Mouse (Mus musculus) limb, embryonic 11.5 days (tissue): ENCODE data around the gene Ifna6. TPM values are rescaled to one million over a fixed set of nuclear protein-coding genes. Genes with fewer than 3 reads are reported as not detected.
"Not testable (repeated sequence)": the region's sequence is repeated elsewhere in the genome, so short reads cannot be mapped to it uniquely, and the experiment has no call there.

Source experiments
- ATAC-seq: fragments of 200-750 bp; cut with Nextera tagmentation; 2 replicates; pipeline ENCODE4 v1.8.0; 2017; ENCODE audit warnings: low read depth; ENCODE audit not compliant: insufficient number of reproducible peaks, low FRiP score, low TSS enrichment
- DNase-seq: peaks from one replicate; pipeline ENCODE4 v3.0.0-alpha.2; 2015; ENCODE audit warnings: low spot score
- H3K27ac ChIP-seq: fragments of 300-500 bp; sonication (generic); replicated peaks from 2 replicates; pipeline ENCODE4 v1.5.1; 2014; ENCODE audit warnings: low read depth, mild to moderate bottlenecking, low read length
- H3K27me3 ChIP-seq: fragments of 300-500 bp; sonication (generic); 2 replicates; pipeline ENCODE4 v1.6.1; 2014; ENCODE audit warnings: mild to moderate bottlenecking, low read length, mixed read lengths; ENCODE audit not compliant: control insufficient read depth, insufficient read depth
- H3K36me3 ChIP-seq: fragments of 300-500 bp; sonication (generic); 2 replicates; pipeline ENCODE4 v1.6.1; 2014; ENCODE audit warnings: mild to moderate bottlenecking, low read length, moderate library complexity, mixed read lengths; ENCODE audit not compliant: control insufficient read depth, insufficient read depth
- H3K4me1 ChIP-seq: fragments of 300-500 bp; sonication (generic); 2 replicates; pipeline ENCODE4 v1.6.1; 2014; ENCODE audit warnings: low read length, mixed read lengths; ENCODE audit not compliant: control insufficient read depth, insufficient read depth
- H3K4me2 ChIP-seq: fragments of 300-500 bp; sonication (generic); 2 replicates; pipeline ENCODE4 v1.6.1; 2014; ENCODE audit warnings: low read depth, mild to moderate bottlenecking, moderate library complexity; ENCODE audit not compliant: severe bottlenecking
- H3K4me3 ChIP-seq: fragments of 300-500 bp; sonication (generic); 2 replicates; pipeline ENCODE4 v1.5.1; 2014; ENCODE audit warnings: low read depth, low read length
- H3K9ac ChIP-seq: fragments of 300-500 bp; sonication (generic); 2 replicates; pipeline ENCODE4 v1.6.1; 2014; ENCODE audit warnings: mild to moderate bottlenecking, low read length
- H3K9me3 ChIP-seq: fragments of 300-500 bp; sonication (generic); 2 replicates; pipeline ENCODE4 v1.6.1; 2016; ENCODE audit warnings: low read length; ENCODE audit not compliant: control insufficient read depth
- WGBS: fragments of 180-500 bp; shearing (Covaris S2); extraction: QIAGEN DNeasy Blood & Tissue Kit; methylation state at CpG from one replicate; pipeline ENCODE4 v1.1.7; 2014; 5-methylcytosine and 5-hydroxymethylcytosine counted together
- polyA plus RNA-seq: library from polyadenylated mRNA; unstranded; fragments of >200 nt; fragmentation: Nextera tagmentation; extraction: Ambion mirVana; gene quantifications from 2 replicates; pipeline ENCODE4 v1.2.1, GENCODE M21; 2014

Ifna6 gene
- polyA plus RNA-seq = not detected in 2 replicates

DNA sequence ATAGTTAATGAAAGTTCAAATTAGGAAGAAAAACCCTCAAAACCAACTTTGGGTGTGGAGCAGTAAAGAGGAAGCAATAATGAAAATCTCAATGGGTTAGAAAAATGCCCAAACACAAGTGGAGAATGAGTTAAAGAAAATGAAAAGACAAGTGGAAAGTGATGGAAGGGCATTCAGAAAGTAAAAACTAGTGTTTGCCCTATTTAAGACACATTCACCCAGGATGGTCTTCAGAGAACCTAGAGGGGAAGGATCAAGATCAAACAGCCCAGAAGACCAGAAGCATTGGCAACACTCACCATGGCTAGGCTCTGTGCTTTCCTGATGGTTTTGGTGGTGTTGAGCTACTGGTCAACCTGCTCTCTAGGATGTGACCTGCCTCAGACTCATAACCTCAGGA, at the start of gene Ifna6:
Ifna6 (plus strand) TSS at position 301 of the 400 bp plus-strand sequence.
- H3K4me1 ChIP-seq, H3K27me3 ChIP-seq, H3K4me2 ChIP-seq, H3K27ac ChIP-seq, H3K9me3 ChIP-seq, H3K9ac ChIP-seq, H3K36me3 ChIP-seq, H3K4me3 ChIP-seq, DNase-seq, ATAC-seq: not testable (repeated sequence)

DNA sequence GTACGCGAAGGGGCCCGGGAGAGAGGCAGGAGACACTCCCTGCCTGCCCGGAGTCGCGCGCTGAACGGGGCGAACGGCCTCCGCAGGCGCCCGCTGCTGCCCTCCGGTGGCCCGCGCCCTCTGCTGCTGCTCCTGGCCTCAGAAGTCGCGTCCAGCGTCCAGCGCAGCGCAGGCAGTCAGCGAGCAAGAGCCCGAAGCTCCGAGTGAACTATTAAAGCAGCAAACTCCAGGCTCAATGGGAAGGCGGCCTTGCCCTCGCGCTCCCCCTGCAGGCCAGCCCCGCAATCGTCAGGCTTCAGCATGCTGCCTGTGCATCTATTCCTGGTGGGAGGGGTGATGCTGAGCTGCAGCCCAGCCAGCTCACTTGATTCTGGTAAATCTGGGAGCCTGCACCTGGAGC, 47.7 kb upstream of the Ifna6 start, which contains the start of gene Gm13272:
Gm13272 (plus strand) TSS at position 301 of the 400 bp plus-strand sequence.
- not testable (repeated sequence) for H3K9ac ChIP-seq, H3K4me1 ChIP-seq, H3K27ac ChIP-seq, H3K9me3 ChIP-seq, DNase-seq, ATAC-seq, H3K36me3 ChIP-seq, H3K4me2 ChIP-seq, H3K4me3 ChIP-seq, H3K27me3 ChIP-seq
- no CpG with 5 or more reads among the region's 29 CpGs for WGBS

DNA sequence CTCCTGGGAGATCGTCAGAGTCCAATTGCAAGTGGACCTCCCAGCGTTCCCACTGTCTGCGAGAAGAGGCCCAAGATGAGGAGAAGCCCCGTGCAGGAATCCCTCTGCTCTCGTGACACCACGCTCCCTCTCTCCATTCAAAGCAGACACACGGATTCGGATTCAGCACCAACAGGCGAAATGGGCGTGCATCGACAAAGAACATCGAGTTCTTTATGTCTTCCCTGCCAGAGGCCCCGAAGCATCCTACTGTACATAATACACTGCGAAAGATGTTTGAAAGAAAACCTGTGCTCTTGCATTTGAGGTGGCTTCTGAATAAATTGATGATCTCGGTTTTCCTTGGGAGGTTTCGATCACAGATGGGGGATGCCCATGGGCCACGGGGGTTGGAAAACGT, 46.9 kb upstream of the Ifna6 start:
- not testable (repeated sequence) for H3K4me2 ChIP-seq
- WGBS = 37% methylated on average over 15 of the region's 18 CpGs

DNA sequence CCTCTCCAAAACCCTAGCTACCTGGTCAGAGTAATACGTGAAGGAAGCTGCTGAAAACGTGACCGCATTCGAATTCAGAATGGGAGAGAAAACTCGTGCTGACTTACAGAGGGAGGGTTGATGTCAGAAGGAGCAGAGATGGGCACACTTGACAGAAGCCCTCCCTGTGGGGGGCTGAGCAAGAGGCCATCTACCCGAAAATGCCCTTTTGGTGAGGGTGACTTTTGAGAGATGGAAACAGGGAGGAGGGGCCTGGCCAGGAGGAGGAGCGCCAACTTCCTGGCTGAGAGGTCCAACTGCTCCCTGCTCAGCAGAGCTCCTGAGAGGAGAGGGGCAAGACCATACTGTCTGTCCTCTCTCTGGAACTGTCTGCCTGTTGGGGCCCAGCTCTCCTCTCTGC, 45.4 kb upstream of the Ifna6 start, which contains the start of gene Ifnz:
Ifnz (plus strand) TSS at position 301 of the 400 bp plus-strand sequence.
- H3K4me3 ChIP-seq, H3K9me3 ChIP-seq, H3K27me3 ChIP-seq, DNase-seq, H3K9ac ChIP-seq, H3K36me3 ChIP-seq, ATAC-seq, H3K27ac ChIP-seq, H3K4me1 ChIP-seq: not testable (repeated sequence)
- peak within 1 kb of the TSS; percentile 28; the same call in 1 of the 2 replicates for H3K4me2 ChIP-seq
- 35% methylated on average over 3 of the region's 7 CpGs for WGBS

More for the DNA sequence above, 46.9 kb upstream of the Ifna6 start:
- not testable (repeated sequence) for H3K9me3 ChIP-seq, ATAC-seq, DNase-seq, H3K9ac ChIP-seq, H3K27ac ChIP-seq, H3K36me3 ChIP-seq, H3K4me3 ChIP-seq, H3K4me1 ChIP-seq, H3K27me3 ChIP-seq

DNA sequence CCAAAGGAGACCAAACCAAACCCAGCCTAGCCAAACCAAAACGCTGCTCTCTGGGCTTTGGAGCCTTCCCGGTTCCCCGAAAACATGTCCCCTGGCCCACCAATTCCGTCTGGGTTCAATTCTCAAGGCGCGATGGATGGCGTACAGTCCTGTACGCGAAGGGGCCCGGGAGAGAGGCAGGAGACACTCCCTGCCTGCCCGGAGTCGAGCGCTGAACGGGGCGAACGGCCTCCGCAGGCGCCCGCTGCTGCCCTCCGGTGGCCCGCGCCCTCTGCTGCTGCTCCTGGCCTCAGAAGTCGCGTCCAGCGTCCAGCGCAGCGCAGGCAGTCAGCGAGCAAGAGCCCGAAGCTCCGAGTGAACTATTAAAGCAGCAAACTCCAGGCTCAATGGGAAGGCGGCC, 44.9 kb upstream of the Ifna6 start:
- H3K4me3 ChIP-seq, DNase-seq, H3K4me1 ChIP-seq, H3K27me3 ChIP-seq, H3K9ac ChIP-seq, H3K36me3 ChIP-seq, H3K27ac ChIP-seq, H3K9me3 ChIP-seq, ATAC-seq: not testable (repeated sequence)
- WGBS = 0% methylated on average over 7 of the region's 31 CpGs
- H3K4me2 ChIP-seq = peak overlapping the region; percentile 28; the same call in 1 of the 2 replicates

DNA sequence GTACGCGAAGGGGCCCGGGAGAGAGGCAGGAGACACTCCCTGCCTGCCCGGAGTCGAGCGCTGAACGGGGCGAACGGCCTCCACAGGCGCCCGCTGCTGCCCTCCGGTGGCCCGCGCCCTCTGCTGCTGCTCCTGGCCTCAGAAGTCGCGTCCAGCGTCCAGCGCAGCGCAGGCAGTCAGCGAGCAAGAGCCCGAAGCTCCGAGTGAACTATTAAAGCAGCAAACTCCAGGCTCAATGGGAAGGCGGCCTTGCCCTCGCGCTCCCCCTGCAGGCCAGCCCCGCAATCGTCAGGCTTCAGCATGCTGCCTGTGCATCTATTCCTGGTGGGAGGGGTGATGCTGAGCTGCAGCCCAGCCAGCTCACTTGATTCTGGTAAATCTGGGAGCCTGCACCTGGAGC, 41.8 kb upstream of the Ifna6 start, which contains the start of gene Gm13276:
Gm13276 (plus strand) TSS at position 301 of the 400 bp plus-strand sequence.
- not testable (repeated sequence) for H3K36me3 ChIP-seq, H3K27ac ChIP-seq, H3K4me1 ChIP-seq, H3K4me2 ChIP-seq, H3K4me3 ChIP-seq, H3K9me3 ChIP-seq, ATAC-seq, H3K27me3 ChIP-seq, H3K9ac ChIP-seq, DNase-seq
- no CpG with 5 or more reads among the region's 27 CpGs for WGBS

DNA sequence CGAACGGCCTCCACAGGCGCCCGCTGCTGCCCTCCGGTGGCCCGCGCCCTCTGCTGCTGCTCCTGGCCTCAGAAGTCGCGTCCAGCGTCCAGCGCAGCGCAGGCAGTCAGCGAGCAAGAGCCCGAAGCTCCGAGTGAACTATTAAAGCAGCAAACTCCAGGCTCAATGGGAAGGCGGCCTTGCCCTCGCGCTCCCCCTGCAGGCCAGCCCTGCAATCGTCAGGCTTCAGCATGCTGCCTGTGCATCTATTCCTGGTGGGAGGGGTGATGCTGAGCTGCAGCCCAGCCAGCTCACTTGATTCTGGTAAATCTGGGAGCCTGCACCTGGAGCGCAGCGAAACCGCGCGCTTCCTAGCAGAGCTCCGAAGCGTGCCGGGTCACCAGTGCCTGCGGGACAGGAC, 38.8 kb upstream of the Ifna6 start, which contains the start of gene Gm13277:
Gm13277 (plus strand) TSS at position 231 of the 400 bp plus-strand sequence.
- DNase-seq, H3K4me1 ChIP-seq, H3K9me3 ChIP-seq, H3K4me3 ChIP-seq, H3K27me3 ChIP-seq, H3K27ac ChIP-seq, ATAC-seq, H3K4me2 ChIP-seq, H3K9ac ChIP-seq, H3K36me3 ChIP-seq: not testable (repeated sequence)
- no CpG with 5 or more reads among the region's 28 CpGs for WGBS

DNA sequence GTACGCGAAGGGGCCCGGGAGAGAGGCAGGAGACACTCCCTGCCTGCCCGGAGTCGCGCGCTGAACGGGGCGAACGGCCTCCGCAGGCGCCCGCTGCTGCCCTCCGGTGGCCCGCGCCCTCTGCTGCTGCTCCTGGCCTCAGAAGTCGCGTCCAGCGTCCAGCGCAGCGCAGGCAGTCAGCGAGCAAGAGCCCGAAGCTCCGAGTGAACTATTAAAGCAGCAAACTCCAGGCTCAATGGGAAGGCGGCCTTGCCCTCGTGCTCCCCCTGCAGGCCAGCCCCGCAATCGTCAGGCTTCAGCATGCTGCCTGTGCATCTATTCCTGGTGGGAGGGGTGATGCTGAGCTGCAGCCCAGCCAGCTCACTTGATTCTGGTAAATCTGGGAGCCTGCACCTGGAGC, 36.0 kb upstream of the Ifna6 start, which contains the start of gene Gm13278:
Gm13278 (plus strand) TSS at position 301 of the 400 bp plus-strand sequence.
- not testable (repeated sequence) for H3K27ac ChIP-seq, H3K27me3 ChIP-seq, ATAC-seq, H3K9me3 ChIP-seq, H3K36me3 ChIP-seq, H3K4me3 ChIP-seq, H3K4me2 ChIP-seq, H3K9ac ChIP-seq, DNase-seq, H3K4me1 ChIP-seq
- WGBS = no CpG with 5 or more reads among the region's 28 CpGs
